Mouse (Mus musculus) forebrain, embryonic 12.5 days (tissue): Measurements from ENCODE around the gene Bex6. TPM values are rescaled to one million over a fixed set of nuclear protein-coding genes. Genes with fewer than 3 reads are reported as not detected.

Experiments
- ATAC-seq: fragments of 200-750 bp; cut with Nextera tagmentation; 2 replicates; pipeline ENCODE4 v1.8.0; 2017; ENCODE audit warnings: moderate TSS enrichment; ENCODE audit not compliant: low FRiP score
- H3K27ac ChIP-seq: fragments of 300-500 bp; sonication (generic); 2 replicates; pipeline ENCODE4 v1.5.1; 2016; ENCODE audit warnings: mild to moderate bottlenecking
- H3K27me3 ChIP-seq: fragments of 300-500 bp; sonication (generic); 2 replicates; pipeline ENCODE4 v1.6.1; 2016; ENCODE audit warnings: mild to moderate bottlenecking
- H3K36me3 ChIP-seq: fragments of 300-500 bp; sonication (generic); replicated peaks from 2 replicates; pipeline ENCODE4 v1.6.1; 2016; ENCODE audit warnings: mild to moderate bottlenecking
- H3K4me1 ChIP-seq: fragments of 300-500 bp; sonication (generic); 2 replicates; pipeline ENCODE4 v1.6.1; 2016
- H3K4me2 ChIP-seq: fragments of 300-500 bp; sonication (generic); 2 replicates; pipeline ENCODE4 v1.6.1; 2016; ENCODE audit warnings: mild to moderate bottlenecking, moderate library complexity
- H3K4me3 ChIP-seq: fragments of 300-500 bp; sonication (generic); replicated peaks from 2 replicates; pipeline ENCODE4 v1.5.1; 2016; ENCODE audit warnings: mild to moderate bottlenecking
- H3K9ac ChIP-seq: fragments of 300-500 bp; sonication (generic); 2 replicates; pipeline ENCODE4 v1.6.1; 2016; ENCODE audit warnings: mild to moderate bottlenecking
- H3K9me3 ChIP-seq: fragments of 300-500 bp; sonication (generic); 2 replicates; pipeline ENCODE4 v1.6.1; 2016
- WGBS: fragments of 180-500 bp; shearing (Covaris S2); methylation state at CpG from one replicate; pipeline ENCODE4 v1.1.7; 2016; 5-methylcytosine and 5-hydroxymethylcytosine counted together
- polyA plus RNA-seq: library from polyadenylated mRNA; unstranded; fragments of >200 nt; fragmentation: Nextera tagmentation; extraction: Ambion mirVana; gene quantifications from 2 replicates; pipeline ENCODE4 v1.2.1, GENCODE M21; 2016

The Bex6 gene
- polyA plus RNA-seq, result not detected in 2 replicates

GRCm38 (mm10) chr16:32179333-32179901 is at the start of gene Bex6:
Bex6 (plus strand) TSS chr16:32179823.
- WGBS, result 85% methylated on average over 6 of the region's 6 CpGs

GRCm38 (mm10) chr16:32130190-32130826 is 49.3 kb upstream of the Bex6 start:
- H3K4me2 ChIP-seq, result no peak overlapping the region
- 81% methylated on average over 16 of the region's 16 CpGs for WGBS

More at GRCm38 (mm10) chr16:32179333-32179901, at the start of gene Bex6:
- ATAC-seq, result no peak
- Histone ChIP-seq H3K27me3 (no peaks in the 10 kb centered on the region), H3K9me3 (no peaks in the 10 kb centered on the region), H3K4me3 (no peak within 1 kb of the TSS), H3K27ac (no peak within 1 kb of the TSS), H3K36me3 (no peaks in the 10 kb centered on the region), H3K4me2 (no peak within 1 kb of the TSS), H3K4me1 (peaks cover 10% of the 10 kb centered on the region), H3K9ac (no peak within 1 kb of the TSS)

GRCm38 (mm10) chr16:32133148-32133547 is 46.5 kb upstream of the Bex6 start:
- H3K4me3 ChIP-seq, result no peak overlapping the region
- no peak overlapping the region for H3K27ac ChIP-seq
- H3K36me3 ChIP-seq, result no peaks in the 10 kb centered on the region
- H3K27me3 ChIP-seq, result no peaks in the 10 kb centered on the region
- H3K4me1 ChIP-seq, result no peaks in the 10 kb centered on the region
- H3K9me3 ChIP-seq, result no peaks in the 10 kb centered on the region
- no peak overlapping the region for H3K4me2 ChIP-seq
- no peak for ATAC-seq
- H3K9ac ChIP-seq, result no peak overlapping the region
- 84% methylated on average over 3 of the region's 3 CpGs for WGBS

More at GRCm38 (mm10) chr16:32130190-32130826, 49.3 kb upstream of the Bex6 start:
- H3K4me1 ChIP-seq, result no peaks in the 10 kb centered on the region
- H3K27ac ChIP-seq, result no peak overlapping the region
- H3K36me3 ChIP-seq, result no peaks in the 10 kb centered on the region
- H3K4me3 ChIP-seq, result no peak overlapping the region
- H3K9me3 ChIP-seq, result no peaks in the 10 kb centered on the region
- no peak for ATAC-seq
- no peak overlapping the region for H3K9ac ChIP-seq
- H3K27me3 ChIP-seq, result no peaks in the 10 kb centered on the region

- Histone ChIP-seq H3K4me2 (no peak overlapping the region), H3K9me3 (no peaks in the 10 kb centered on the region), H3K4me3 (no peak overlapping the region), H3K36me3 (no peaks in the 10 kb centered on the region), H3K9ac (no peak overlapping the region), H3K27me3 (no peaks in the 10 kb centered on the region), H3K27ac (no peak overlapping the region), H3K4me1 (no peaks in the 10 kb centered on the region)
- 79% methylated on average over 7 of the region's 7 CpGs for WGBS
- ATAC-seq, result no peak
These were observed 43.7 kb upstream of the Bex6 start for GRCm38 (mm10) chr16:32135842-32136357.

GRCm38 (mm10) chr16:32138954-32139353 is 40.7 kb upstream of the Bex6 start:
- no peaks in the 10 kb centered on the region for H3K27me3 ChIP-seq
- peaks cover 3% of the 10 kb centered on the region; the same call in 1 of the 2 replicates for H3K36me3 ChIP-seq
- no peak overlapping the region for H3K4me2 ChIP-seq
- no peak overlapping the region for H3K4me3 ChIP-seq
- no peak overlapping the region for H3K27ac ChIP-seq
- ATAC-seq, result no peak
- H3K9me3 ChIP-seq, result 0 out of 2 replicates have a peak, but pooled peaks cover 4% of the 10 kb centered on the region
- no peak overlapping the region for H3K9ac ChIP-seq
- H3K4me1 ChIP-seq, result no peaks in the 10 kb centered on the region
- WGBS, result 97% methylated on average over 1 of the region's 1 CpGs

GRCm38 (mm10) chr16:32143766-32144165 is 35.9 kb upstream of the Bex6 start:
- no peaks in the 10 kb centered on the region for H3K27me3 ChIP-seq
- no peak overlapping the region for H3K4me3 ChIP-seq
- H3K36me3 ChIP-seq, result peaks cover 3% of the 10 kb centered on the region; the same call in 1 of the 2 replicates
- no peaks in the 10 kb centered on the region for H3K4me1 ChIP-seq
- no peak overlapping the region for H3K4me2 ChIP-seq
- no peak overlapping the region for H3K9ac ChIP-seq
- H3K27ac ChIP-seq, result no peak overlapping the region
- WGBS, result 94% methylated on average over 15 of the region's 15 CpGs
- H3K9me3 ChIP-seq, result 0 out of 2 replicates have a peak, but pooled peaks cover 4% of the 10 kb centered on the region
- ATAC-seq, result no peak

GRCm38 (mm10) chr16:32144592-32144991 is 35.0 kb upstream of the Bex6 start:
- no peak overlapping the region for H3K4me2 ChIP-seq
- no peaks in the 10 kb centered on the region for H3K4me1 ChIP-seq
- no peak overlapping the region for H3K4me3 ChIP-seq
- no peak for ATAC-seq
- H3K27me3 ChIP-seq, result no peaks in the 10 kb centered on the region
- H3K9ac ChIP-seq, result no peak overlapping the region
- peaks cover 3% of the 10 kb centered on the region; the same call in 1 of the 2 replicates for H3K36me3 ChIP-seq
- no peak overlapping the region for H3K27ac ChIP-seq
- WGBS, result 93% methylated on average over 17 of the region's 17 CpGs
- 0 out of 2 replicates have a peak, but pooled peaks cover 4% of the 10 kb centered on the region for H3K9me3 ChIP-seq

GRCm38 (mm10) chr16:32147589-32148207 is 31.9 kb upstream of the Bex6 start:
- 62% methylated on average over 12 of the region's 13 CpGs for WGBS
- Histone ChIP-seq H3K9ac (no peak overlapping the region), H3K4me1 (no peaks in the 10 kb centered on the region), H3K27ac (no peak overlapping the region), H3K9me3 (0 out of 2 replicates have a peak, but pooled peaks cover 4% of the 10 kb centered on the region), H3K36me3 (peaks cover 3% of the 10 kb centered on the region; the same call in 1 of the 2 replicates), H3K4me2 (0 out of 2 replicates have a peak overlapping the region, but pooled peaks have one; percentile 25), H3K27me3 (no peaks in the 10 kb centered on the region), H3K4me3 (no peak overlapping the region; the same call in 1 of the 2 replicates)
- ATAC-seq, result 0 out of 2 replicates have a peak, but pooled peaks have one; percentile 39

GRCm38 (mm10) chr16:32153976-32154375 is 25.6 kb upstream of the Bex6 start:
- Histone ChIP-seq H3K9ac (no peak overlapping the region), H3K27ac (no peak overlapping the region), H3K4me2 (no peak overlapping the region), H3K27me3 (no peaks in the 10 kb centered on the region), H3K36me3 (no peaks in the 10 kb centered on the region), H3K9me3 (no peaks in the 10 kb centered on the region), H3K4me3 (no peak overlapping the region), H3K4me1 (no peaks in the 10 kb centered on the region)
- ATAC-seq, result no peak
- WGBS, result 92% methylated on average over 1 of the region's 1 CpGs

GRCm38 (mm10) chr16:32154437-32154836 is 25.2 kb upstream of the Bex6 start:
- no peaks in the 10 kb centered on the region for H3K36me3 ChIP-seq
- H3K9me3 ChIP-seq, result no peaks in the 10 kb centered on the region
- no peak overlapping the region for H3K4me2 ChIP-seq
- H3K27me3 ChIP-seq, result no peaks in the 10 kb centered on the region
- H3K9ac ChIP-seq, result no peak overlapping the region
- no peak for ATAC-seq
- H3K4me1 ChIP-seq, result no peaks in the 10 kb centered on the region
- 88% methylated on average over 13 of the region's 13 CpGs for WGBS
- H3K27ac ChIP-seq, result peak overlapping the region; percentile 31; the same call in 1 of the 2 replicates
- H3K4me3 ChIP-seq, result no peak overlapping the region

GRCm38 (mm10) chr16:32156719-32157118 is 22.9 kb upstream of the Bex6 start:
- no peaks in the 10 kb centered on the region for H3K27me3 ChIP-seq
- H3K9me3 ChIP-seq, result no peaks in the 10 kb centered on the region
- no peak for ATAC-seq
- H3K4me2 ChIP-seq, result no peak overlapping the region
- no peak overlapping the region for H3K27ac ChIP-seq
- no peak overlapping the region for H3K9ac ChIP-seq
- H3K4me3 ChIP-seq, result no peak overlapping the region
- H3K36me3 ChIP-seq, result no peaks in the 10 kb centered on the region
- 72% methylated on average over 3 of the region's 3 CpGs for WGBS
- H3K4me1 ChIP-seq, result no peaks in the 10 kb centered on the region

GRCm38 (mm10) chr16:32157369-32157768 is 22.3 kb upstream of the Bex6 start:
- Histone ChIP-seq H3K4me3 (no peak overlapping the region), H3K27me3 (no peaks in the 10 kb centered on the region), H3K27ac (no peak overlapping the region), H3K36me3 (no peaks in the 10 kb centered on the region), H3K9ac (no peak overlapping the region), H3K9me3 (no peaks in the 10 kb centered on the region), H3K4me1 (no peaks in the 10 kb centered on the region), H3K4me2 (no peak overlapping the region)
- no peak for ATAC-seq
- WGBS, result 89% methylated on average over 2 of the region's 2 CpGs
